Mouse (Mus musculus): ENCODE results near the gene Gm49383. TPM values are rescaled to one million over a fixed set of nuclear protein-coding genes. Genes with fewer than 3 reads are reported as not detected.

The Gm49383 gene
- 25.4 and 28.6 TPM in 2 replicates for polyA plus RNA-seq (2015; fragmentation: Nextera tagmentation; extraction: Ambion mirVana)

DNA sequence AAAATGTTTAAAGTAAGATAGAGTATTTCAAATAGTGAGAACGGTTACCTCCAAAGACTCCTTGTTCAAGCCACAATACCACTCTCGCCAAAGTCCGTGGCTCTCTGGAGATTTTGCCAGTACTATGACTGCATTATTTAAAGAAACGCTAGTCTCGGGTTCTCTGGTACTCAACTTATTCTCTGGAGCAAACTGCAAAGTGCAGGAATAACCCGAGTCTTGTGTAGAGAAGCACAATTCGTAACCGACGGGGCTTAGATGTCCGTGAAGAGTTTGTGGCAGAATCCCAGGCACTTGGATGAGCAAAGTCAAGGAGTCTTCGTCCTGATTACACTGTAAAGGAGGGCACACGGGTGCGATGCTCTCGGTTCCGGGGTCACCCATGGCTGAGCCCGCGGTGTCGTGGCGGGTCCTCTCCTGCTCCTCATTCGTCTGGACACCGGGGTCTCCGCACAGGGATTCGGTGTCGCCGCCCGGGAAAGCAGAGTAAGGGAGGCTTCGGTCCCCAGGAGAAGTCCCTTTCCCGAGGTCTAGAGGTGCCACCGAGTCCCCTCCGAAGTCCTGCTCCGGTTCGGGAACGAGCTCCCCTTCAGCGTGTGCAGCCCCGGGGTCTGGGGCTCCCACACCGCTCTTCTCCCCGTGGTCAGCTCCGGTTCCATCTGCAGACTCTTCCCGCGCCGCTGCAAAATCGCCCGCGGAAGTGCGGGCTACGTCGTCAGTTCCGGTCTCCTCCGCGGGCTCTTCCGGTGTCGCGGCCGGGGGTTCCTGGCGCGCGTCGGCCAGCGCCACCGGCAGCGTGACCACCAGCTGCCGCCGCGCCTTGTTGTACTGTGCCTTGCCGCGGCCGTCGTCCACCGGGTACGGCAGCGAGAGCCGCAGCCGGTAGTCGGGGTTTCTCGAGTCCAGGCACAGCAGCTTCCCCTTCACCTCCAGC is at the start of gene Gm49383:
Gene Gm49383, minus strand, starts transcription at position 661 of the 934 bp plus-strand sequence.
- H3K27ac ChIP-seq: peak within 1 kb of the TSS; percentile 92
- H3K4me3 ChIP-seq (replicated peaks): peak within 1 kb of the TSS; percentile 69
- peak within 1 kb of the TSS; percentile 93 for H3K4me2 ChIP-seq (replicated peaks)
- under 1% methylated on average over 75 of the region's 75 CpGs for WGBS
- peak; percentile 86 for ATAC-seq
- H3K9me3 ChIP-seq: no peaks in the 10 kb centered on the region
- no peaks in the 10 kb centered on the region for H3K27me3 ChIP-seq (replicated peaks)
- H3K4me1 ChIP-seq (replicated peaks): peaks cover 13% of the 10 kb centered on the region; the same call in 1 of the 2 replicates
- peak within 1 kb of the TSS; percentile 70 for H3K9ac ChIP-seq
- no peaks in the 10 kb centered on the region for H3K36me3 ChIP-seq

DNA sequence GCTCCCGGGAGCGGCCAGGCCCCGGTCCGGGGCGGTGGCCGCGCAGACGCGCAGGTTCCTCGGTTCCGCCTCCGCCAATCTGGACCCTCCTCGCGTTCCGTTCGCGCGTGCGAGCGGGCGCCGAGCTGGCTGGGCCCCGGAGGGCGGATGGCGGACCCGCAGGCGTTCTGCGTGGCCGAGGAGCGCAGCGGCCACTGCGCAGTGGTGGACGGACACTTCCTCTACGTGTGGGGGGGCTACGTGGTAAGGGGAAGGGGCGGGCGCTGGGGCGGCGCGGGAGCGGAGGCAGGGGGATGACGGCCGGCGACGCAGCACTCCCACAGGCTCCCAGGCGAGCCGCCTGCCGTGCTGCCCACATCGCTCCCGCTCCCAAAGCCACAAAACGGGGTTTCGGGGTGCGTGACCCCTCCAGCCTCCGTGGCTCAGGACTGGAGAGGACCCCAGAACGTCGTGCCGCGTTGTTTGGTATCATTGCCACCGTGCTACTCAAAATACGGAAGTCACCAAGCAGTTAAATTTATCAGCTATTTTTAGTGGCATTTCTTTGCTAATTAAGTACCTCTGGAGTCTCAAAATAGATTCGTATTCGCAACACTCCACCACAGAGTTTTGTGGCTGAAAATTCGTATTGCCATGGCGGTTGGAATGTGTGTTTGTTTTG is 45.0 kb upstream of the Gm49383 start:
- H3K27ac ChIP-seq: peak overlapping the region; percentile 83
- no peaks in the 10 kb centered on the region for H3K36me3 ChIP-seq
- H3K27me3 ChIP-seq (replicated peaks): no peaks in the 10 kb centered on the region
- WGBS: under 1% methylated on average over 64 of the region's 64 CpGs
- no peaks in the 10 kb centered on the region for H3K4me1 ChIP-seq (replicated peaks)
- H3K4me3 ChIP-seq (replicated peaks): peak overlapping the region; percentile 77
- H3K9me3 ChIP-seq: no peaks in the 10 kb centered on the region
- H3K4me2 ChIP-seq (replicated peaks): peak overlapping the region; percentile 81
- H3K9ac ChIP-seq: peak overlapping the region; percentile 82
- peak; percentile 92 for ATAC-seq

DNA sequence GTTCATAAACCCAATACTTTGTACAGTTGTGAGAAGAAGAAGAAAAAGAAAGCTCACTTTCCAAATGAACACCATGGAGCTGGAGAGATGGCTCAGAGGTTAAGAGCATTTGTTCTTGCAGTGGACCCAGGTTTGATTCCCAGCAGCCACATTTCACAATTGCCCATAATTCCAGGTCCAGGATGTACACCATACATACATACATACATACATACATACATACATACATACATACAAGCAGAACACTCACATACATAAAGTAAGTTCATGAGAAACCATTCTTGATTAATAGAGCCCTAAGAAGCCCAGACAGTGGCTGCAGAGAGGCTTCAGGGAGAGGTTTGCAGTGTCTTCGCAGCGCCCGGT is 44.5 kb upstream of the Gm49383 start:
- Histone ChIP-seq H3K4me3 (replicated peaks) (peak overlapping the region; percentile 77), H3K9me3 (no peaks in the 10 kb centered on the region), H3K36me3 (no peaks in the 10 kb centered on the region), H3K9ac (peak overlapping the region; percentile 82), H3K27me3 (replicated peaks) (no peaks in the 10 kb centered on the region), H3K4me2 (replicated peaks) (peak overlapping the region; percentile 81), H3K27ac (peak overlapping the region; percentile 83), H3K4me1 (replicated peaks) (no peaks in the 10 kb centered on the region)
- no peak for ATAC-seq
- WGBS: 3% methylated on average over 3 of the region's 3 CpGs

DNA sequence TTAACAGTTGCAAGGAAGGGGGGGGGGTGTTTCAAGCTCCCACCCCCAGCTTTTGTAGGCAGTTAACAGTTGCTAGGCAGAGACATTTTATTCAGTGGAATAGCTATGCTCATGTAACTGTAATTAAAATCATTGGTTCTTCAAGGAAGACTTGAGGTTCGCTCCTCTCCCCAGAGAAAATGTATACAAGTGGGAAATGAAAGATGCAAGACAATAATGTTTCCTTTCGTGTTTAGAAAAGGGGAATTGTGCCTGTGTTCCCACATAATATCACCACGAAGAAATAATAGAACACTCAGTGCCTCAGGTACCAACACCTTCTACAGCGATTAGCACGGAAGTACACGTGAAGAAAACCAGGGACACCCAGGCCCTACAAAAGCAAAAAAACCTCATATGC is 44.0 kb upstream of the Gm49383 start, which contains the start of gene Klhdc1:
Gene Klhdc1, plus strand, starts transcription at position 301 of the 400 bp plus-strand sequence.
- H3K9ac ChIP-seq: peak within 1 kb of the TSS; percentile 82
- no peak for ATAC-seq
- peak within 1 kb of the TSS; percentile 81 for H3K4me2 ChIP-seq (replicated peaks)
- no peaks in the 10 kb centered on the region for H3K36me3 ChIP-seq
- no peaks in the 10 kb centered on the region for H3K9me3 ChIP-seq
- no peaks in the 10 kb centered on the region for H3K4me1 ChIP-seq (replicated peaks)
- WGBS: 69% methylated on average over 6 of the region's 6 CpGs
- H3K27ac ChIP-seq: peak within 1 kb of the TSS; percentile 83
- H3K4me3 ChIP-seq (replicated peaks): peak within 1 kb of the TSS; percentile 77
- H3K27me3 ChIP-seq (replicated peaks): no peaks in the 10 kb centered on the region

DNA sequence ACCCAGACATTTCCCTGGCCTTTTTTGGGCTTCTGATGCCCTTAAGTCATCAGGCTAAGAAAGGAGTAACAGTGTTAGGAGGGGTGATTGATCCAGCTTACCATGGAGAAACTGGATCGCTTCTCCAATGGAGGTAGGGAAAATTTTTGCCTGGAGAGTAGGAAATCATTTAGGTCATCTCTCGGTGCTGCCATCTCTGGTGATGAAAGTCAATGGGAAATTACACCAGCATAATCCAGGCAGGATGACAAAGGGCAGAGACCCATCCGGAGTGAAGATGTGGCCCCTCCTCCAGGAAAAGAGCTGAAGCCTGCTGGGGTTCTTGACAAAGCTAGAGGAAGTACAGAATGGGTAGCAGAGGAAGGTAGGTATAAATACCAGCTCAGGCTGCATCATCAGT is 41.4 kb upstream of the Gm49383 start:
- no peak overlapping the region for H3K9ac ChIP-seq
- ATAC-seq: no peak
- WGBS: 37% methylated on average over 3 of the region's 3 CpGs
- no peaks in the 10 kb centered on the region for H3K27me3 ChIP-seq (replicated peaks)
- no peak overlapping the region for H3K27ac ChIP-seq
- H3K9me3 ChIP-seq: no peaks in the 10 kb centered on the region
- no peaks in the 10 kb centered on the region for H3K4me1 ChIP-seq (replicated peaks)
- no peak overlapping the region for H3K4me2 ChIP-seq (replicated peaks)
- H3K36me3 ChIP-seq: no peaks in the 10 kb centered on the region
- H3K4me3 ChIP-seq (replicated peaks): no peak overlapping the region

DNA sequence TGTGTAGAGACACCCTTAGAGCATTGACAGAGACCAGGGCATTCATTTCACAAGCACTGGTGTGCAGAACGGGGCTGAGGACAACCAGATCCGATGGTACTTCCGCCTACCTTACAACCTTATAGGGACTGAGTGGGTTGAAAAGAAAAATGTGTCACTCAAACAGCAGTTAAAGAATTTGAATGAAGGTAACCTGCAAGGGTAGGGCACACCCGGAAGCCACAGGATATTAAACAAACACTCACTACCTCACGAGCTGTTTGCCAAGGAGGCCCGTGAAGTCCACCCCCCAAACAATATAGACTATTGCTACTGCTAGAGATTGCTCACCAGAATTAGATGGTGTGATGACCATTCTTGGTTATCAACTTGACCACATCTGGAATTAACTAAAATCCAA is 38.9 kb upstream of the Gm49383 start:
- H3K4me1 ChIP-seq (replicated peaks): no peaks in the 10 kb centered on the region
- no peaks in the 10 kb centered on the region for H3K36me3 ChIP-seq
- no peaks in the 10 kb centered on the region for H3K27me3 ChIP-seq (replicated peaks)
- 76% methylated on average over 6 of the region's 6 CpGs for WGBS
- H3K9ac ChIP-seq: no peak overlapping the region
- no peaks in the 10 kb centered on the region for H3K9me3 ChIP-seq
- H3K4me2 ChIP-seq (replicated peaks): no peak overlapping the region
- no peak for ATAC-seq
- no peak overlapping the region for H3K27ac ChIP-seq
- no peak overlapping the region for H3K4me3 ChIP-seq (replicated peaks)

DNA sequence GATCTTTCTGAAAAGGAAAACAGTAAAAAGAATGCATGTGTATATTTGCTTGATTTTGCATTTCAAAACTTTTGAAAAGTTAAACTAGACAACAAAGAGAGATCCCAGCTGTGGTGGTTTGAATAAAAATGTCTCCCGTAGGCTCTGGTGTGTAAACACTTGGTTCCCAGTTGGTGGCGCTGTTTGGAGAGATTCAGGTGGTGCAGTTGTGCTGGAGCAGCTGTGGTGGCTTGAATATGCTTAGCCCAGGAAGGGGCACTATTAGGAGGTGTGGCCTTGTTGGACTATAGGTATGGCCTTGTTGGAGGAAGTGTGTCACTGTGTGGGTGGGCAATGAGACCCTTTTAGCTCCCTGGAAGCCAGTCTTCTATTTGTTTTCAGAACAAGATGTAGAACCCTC is 32.3 kb upstream of the Gm49383 start:
- no peaks in the 10 kb centered on the region for H3K36me3 ChIP-seq
- H3K4me3 ChIP-seq (replicated peaks): no peak overlapping the region
- no peak overlapping the region for H3K4me2 ChIP-seq (replicated peaks)
- no peaks in the 10 kb centered on the region for H3K9me3 ChIP-seq
- H3K27me3 ChIP-seq (replicated peaks): no peaks in the 10 kb centered on the region
- no peak overlapping the region for H3K9ac ChIP-seq
- no peak for ATAC-seq
- no peaks in the 10 kb centered on the region; the same call in 1 of the 2 replicates for H3K4me1 ChIP-seq (replicated peaks)
- WGBS: 65% methylated on average over 2 of the region's 2 CpGs
- no peak overlapping the region for H3K27ac ChIP-seq

DNA sequence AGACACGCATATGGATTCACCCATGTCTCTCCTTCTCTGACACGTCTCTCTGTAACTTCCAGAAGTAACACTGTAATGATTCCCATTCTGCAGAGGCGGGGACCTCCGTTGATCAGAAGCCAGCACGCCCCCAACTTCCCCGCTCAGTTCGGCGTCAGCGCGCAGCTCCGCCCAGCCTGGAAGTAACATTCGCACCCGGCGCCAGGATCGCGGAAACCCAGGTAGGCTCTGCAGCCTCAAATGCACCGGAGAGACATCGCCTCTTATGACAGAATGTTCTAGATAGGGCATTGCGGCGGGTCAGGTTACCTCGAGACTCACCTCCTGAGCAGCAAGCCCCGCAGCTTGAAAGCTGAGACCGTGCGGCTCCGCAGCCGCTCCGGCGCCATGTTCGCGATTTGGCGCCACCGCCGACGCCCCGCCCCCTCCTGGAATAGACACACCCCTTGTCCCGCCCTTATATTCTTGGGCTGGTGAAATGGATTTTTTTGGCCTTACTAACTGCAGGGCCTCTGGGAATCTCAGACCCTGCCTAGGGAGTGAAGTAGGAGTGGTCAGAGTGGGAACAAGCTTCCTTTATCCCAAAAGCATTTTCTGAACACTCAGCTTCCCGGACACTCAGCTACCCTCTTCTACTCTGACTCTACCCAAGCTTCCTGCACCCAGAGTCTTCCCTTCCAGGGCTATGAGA is 31.0 kb upstream of the Gm49383 start, which contains the start of gene Pole2:
Gene Pole2, minus strand, starts transcription at position 420 of the 691 bp plus-strand sequence.
- H3K4me1 ChIP-seq (replicated peaks): no peaks in the 10 kb centered on the region; the same call in 1 of the 2 replicates
- peak within 1 kb of the TSS; percentile 89 for H3K27ac ChIP-seq
- peak within 1 kb of the TSS; percentile 59 for H3K4me2 ChIP-seq (replicated peaks)
- no peaks in the 10 kb centered on the region for H3K27me3 ChIP-seq (replicated peaks)
- ATAC-seq: peak; percentile 98
- peak within 1 kb of the TSS; percentile 64 for H3K9ac ChIP-seq
- no peaks in the 10 kb centered on the region for H3K9me3 ChIP-seq
- H3K36me3 ChIP-seq: peaks cover 3% of the 10 kb centered on the region; the same call in 1 of the 2 replicates
- under 1% methylated on average over 37 of the region's 37 CpGs for WGBS
- peak within 1 kb of the TSS; percentile 72 for H3K4me3 ChIP-seq (replicated peaks)

DNA sequence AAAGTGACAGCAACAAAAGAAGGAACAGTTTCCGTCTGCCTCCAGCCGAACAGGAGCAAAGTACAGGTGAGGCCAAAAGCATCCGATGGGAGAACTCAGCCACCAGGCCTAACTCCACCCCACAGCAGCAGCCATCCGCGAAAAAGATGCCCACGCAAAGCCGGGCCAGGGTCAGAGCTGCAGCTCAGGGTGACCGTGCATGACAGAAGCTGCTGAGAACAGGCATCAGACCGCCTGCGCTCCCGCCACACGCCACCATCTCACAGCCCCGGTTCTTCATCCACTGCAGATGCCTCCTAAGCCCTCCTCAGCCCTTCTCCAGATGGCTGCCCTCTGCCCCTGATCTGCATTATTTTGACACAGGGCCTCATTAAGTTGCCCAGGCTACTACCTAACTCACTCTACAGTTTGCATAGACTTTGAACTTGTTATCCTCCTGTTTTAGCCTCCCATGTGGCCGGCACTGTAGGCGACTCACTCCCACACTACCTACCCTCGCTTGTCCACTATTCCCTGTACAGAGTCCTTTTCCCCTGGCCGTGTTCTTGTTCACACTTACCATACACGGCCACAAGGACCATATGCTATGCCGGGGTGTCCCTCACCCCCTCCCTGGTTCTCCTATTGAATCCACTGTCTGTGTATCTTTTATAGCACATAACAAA is 23.8 kb upstream of the Gm49383 start:
- ATAC-seq: no peak
- WGBS: 89% methylated on average over 19 of the region's 19 CpGs
- Histone ChIP-seq H3K4me2 (replicated peaks) (no peak overlapping the region), H3K4me3 (replicated peaks) (no peak overlapping the region), H3K27ac (no peak overlapping the region), H3K9me3 (no peaks in the 10 kb centered on the region), H3K4me1 (replicated peaks) (no peaks in the 10 kb centered on the region), H3K27me3 (replicated peaks) (no peaks in the 10 kb centered on the region), H3K36me3 (peaks cover 25% of the 10 kb centered on the region), H3K9ac (no peak overlapping the region)

DNA sequence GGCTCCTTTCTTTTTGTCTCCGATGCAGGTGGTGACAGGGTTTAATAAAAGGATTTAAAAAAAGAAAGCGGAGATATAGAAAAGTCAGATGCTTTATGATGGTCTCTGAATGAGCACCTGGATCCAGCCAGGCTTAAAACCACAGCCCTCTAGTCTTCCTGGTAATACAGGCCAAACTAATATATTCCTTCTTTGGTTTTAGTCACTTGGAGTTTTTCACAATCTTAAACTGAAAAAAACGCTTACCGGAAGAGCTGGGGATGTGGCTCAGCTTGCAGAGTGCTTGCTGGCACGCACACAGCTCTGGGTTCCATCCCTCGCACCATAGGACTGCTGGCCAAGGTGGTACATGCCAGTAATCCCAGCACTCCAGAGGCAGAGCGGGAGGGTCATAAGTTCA is 19.7 kb upstream of the Gm49383 start:
- no peak overlapping the region for H3K27ac ChIP-seq
- no peak for ATAC-seq
- 96% methylated on average over 7 of the region's 7 CpGs for WGBS
- H3K9ac ChIP-seq: no peak overlapping the region
- no peak overlapping the region for H3K4me3 ChIP-seq (replicated peaks)
- no peak overlapping the region for H3K4me2 ChIP-seq (replicated peaks)
- peaks cover 40% of the 10 kb centered on the region for H3K36me3 ChIP-seq
- no peaks in the 10 kb centered on the region for H3K9me3 ChIP-seq
- no peaks in the 10 kb centered on the region for H3K4me1 ChIP-seq (replicated peaks)
- no peaks in the 10 kb centered on the region for H3K27me3 ChIP-seq (replicated peaks)

DNA sequence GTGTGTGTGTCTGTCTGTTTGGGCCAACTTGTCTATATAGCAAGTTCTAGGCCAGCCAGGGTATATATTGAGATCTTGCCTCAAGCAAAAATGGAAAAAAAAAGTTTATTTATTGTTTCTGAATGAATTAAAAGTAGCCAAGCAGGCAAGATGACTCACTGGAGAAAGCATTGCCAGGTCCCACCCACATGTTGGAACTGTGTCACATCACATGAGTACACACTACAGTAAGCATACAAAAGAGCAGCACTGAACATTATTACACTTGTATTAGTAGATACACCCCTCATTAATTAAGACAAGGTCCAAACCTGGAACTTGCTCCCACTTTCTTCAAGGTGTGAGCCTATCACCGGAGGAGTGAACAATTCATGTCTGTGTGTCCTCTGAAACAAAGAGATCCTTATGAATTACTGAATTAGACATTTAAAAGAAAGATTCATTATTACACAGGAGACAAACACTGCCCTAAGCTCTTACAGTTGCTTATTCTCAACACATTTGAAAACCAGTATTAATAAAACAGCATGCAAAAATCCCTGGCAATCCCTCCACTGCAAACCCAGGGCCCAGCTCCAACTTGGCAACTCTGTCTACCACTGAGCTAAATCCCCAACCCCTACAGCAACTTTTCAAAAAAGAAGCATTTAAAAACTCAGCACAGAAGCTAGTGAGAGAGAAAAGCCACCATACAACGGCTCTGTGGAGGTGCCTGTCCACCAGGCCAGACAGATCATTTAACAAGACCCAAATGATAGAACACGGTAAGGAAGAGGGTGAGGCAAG is 18.3 kb upstream of the Gm49383 start:
- no peak overlapping the region for H3K4me2 ChIP-seq (replicated peaks)
- H3K27me3 ChIP-seq (replicated peaks): no peaks in the 10 kb centered on the region
- H3K36me3 ChIP-seq: peaks cover 39% of the 10 kb centered on the region
- H3K27ac ChIP-seq: no peak overlapping the region
- H3K9ac ChIP-seq: no peak overlapping the region
- WGBS: 84% methylated on average over 3 of the region's 3 CpGs
- H3K9me3 ChIP-seq: no peaks in the 10 kb centered on the region
- ATAC-seq: no peak
- no peaks in the 10 kb centered on the region for H3K4me1 ChIP-seq (replicated peaks)
- no peak overlapping the region for H3K4me3 ChIP-seq (replicated peaks)
